Mouse (Mus musculus) bone marrow, adult 2 months (tissue): ENCODE measurements at regions not wholly inside any gene's neighbourhood (a gene's known extent, or its start where the extent isn't known, plus 50 kb on each side); places are given as distances from the start of the nearest gene placed in this dataset.

Source experiments
- CTCF ChIP-seq: fragments of 200-500 bp; IDR thresholded peaks from 2 replicates; pipeline ENCODE4 v1.5.1; 2011; ENCODE audit warnings: low read length, control low read depth; ENCODE audit not compliant: control insufficient read depth, insufficient read depth
- POLR2A ChIP-seq: fragments of 200-500 bp; IDR thresholded peaks from 2 replicates; pipeline ENCODE4 v1.6.1; 2011; ENCODE audit warnings: low read depth, mild to moderate bottlenecking, control low read depth, low read length, borderline replicate concordance; ENCODE audit not compliant: control insufficient read depth

DNA sequence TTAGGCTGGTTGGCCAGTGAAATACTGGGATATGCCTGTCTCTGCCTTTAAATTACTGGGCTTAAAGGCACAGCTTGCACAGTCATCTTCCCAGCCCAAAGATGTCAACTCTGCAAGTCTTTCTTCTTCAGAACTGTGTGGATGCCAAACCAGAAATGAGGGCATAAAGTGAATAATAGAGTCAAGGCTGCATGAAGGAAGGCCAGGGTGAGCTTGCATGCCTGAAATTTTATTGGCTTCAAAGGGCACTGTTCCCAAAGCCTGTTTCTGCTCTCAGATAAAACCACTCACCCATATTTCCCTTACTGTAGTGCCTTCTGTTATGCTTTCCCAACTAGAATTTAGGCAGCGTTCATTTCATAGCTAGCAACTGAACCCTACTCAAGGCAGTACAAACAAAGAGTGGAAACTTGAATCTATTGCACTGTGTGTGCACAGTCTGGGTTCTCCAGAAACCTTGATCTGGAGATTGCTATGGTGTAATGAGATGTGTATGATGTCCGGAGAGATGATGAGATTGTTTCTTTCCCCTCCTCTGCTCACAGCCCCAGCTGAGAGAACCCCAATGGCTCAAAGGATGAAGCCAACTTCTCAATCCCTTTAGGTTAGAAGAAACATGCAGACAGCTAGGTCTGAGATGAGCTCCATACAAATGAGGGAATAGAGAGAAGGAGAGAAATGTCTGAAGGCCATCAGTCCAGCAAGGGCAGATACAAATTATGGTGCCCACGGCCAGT is 529.7 kb downstream of the 1810013L24Rik start:
- TF ChIP-seq CTCF (no peak), POLR2A (no peak)
